Mouse (Mus musculus) Patski (cell line): Measurements from ENCODE around the gene Manba. TPM values are rescaled to one million over a fixed set of nuclear protein-coding genes. Genes with fewer than 3 reads are reported as not detected.
"Not testable (repeated sequence)": the region's sequence is repeated elsewhere in the genome, so short reads cannot be mapped to it uniquely, and the experiment has no call there.

Experiments
- ATAC-seq: fragments of 100-300 bp; one replicate; pipeline ENCODE4 v1.8.0; 2021
- CTCF ChIA-PET: fragments of 350-600 bp; sonication (Branson Sonifier 250); formaldehyde crosslinking; loops from one replicate; lab custom pipeline; 2022; ENCODE audit warnings: inconsistent platforms; lab: Charles Lee
- POLR2A ChIA-PET: fragments of 350-600 bp; sonication (Branson Sonifier 250); formaldehyde crosslinking; loops from one replicate; lab custom pipeline; 2022; ENCODE audit warnings: antibody characterized with exemption, inconsistent platforms; lab: Charles Lee
- DNase-seq: peaks from one replicate; pipeline ENCODE4 v3.0.0-alpha.2; 2011; ENCODE audit warnings: low read depth, low spot score
- H3K27me3 ChIP-seq: fragments of 371-371 bp; one replicate; pipeline ENCODE4 v1.5.1; 2021
- CTCF ChIP-seq: fragments of 100-300 bp; IDR thresholded peaks from one replicate; pipeline ENCODE4 v1.5.1; 2021
- in situ Hi-C: fragments of 300-500 bp; cut with MboI; formaldehyde crosslinking; loops from 3 replicates; pipeline ENCODE4 v1.11.1; 2018; ENCODE audit warnings: low pct_unique_long_range_greater_than_20kb, mixed read lengths
- polyA plus RNA-seq: library from polyadenylated mRNA; unstranded; gene quantifications from one replicate; pipeline ENCODE4 v1.2.3, GENCODE M21; 2021

The Manba gene
- polyA plus RNA-seq, 1 experiment from 2014 or later = 177 TPM

GRCm38 (mm10) chr3:135481608-135482007, 3.8 kb upstream of the Manba start:
- TF ChIP-seq CTCF = no peak
- ATAC-seq = no peak
- POLR2A ChIA-PET = no interaction called here
- no peaks in the 10 kb centered on the region for H3K27me3 ChIP-seq
- CTCF ChIA-PET = interaction anchor here (1.4 kb wide), 1 partner anchor 25 kb away, joined by 3 read pairs; no protein-coding TSS in a partner anchor
- in situ Hi-C loops = no loop called here
- DNase-seq = no peak

- H3K27me3 ChIP-seq, DNase-seq, in situ Hi-C loops, ATAC-seq: not testable (repeated sequence)
- ChIA-PET POLR2A (interaction anchor here (1.4 to 1.7 kb wide), 2 partner anchors 17 to 46 kb away, joined by 3 read pairs; no protein-coding TSS in a partner anchor), CTCF (interaction anchor here (1.0 to 1.1 kb wide), 2 partner anchors 13 to 246 kb away, joined by 3 to 4 read pairs; no protein-coding TSS in a partner anchor)
Observed at GRCm38 (mm10) chr3:135484650-135485049, 761 bp upstream of the Manba start.

GRCm38 (mm10) chr3:135485900-135486241, 460 bp downstream of the Manba start:
- ChIA-PET POLR2A (interaction anchor here (0.8 to 1.7 kb wide), 4 partner anchors 13 to 47 kb away, joined by 3 to 5 read pairs (median 3); no protein-coding TSS in a partner anchor), CTCF (interaction anchor here (1.0 to 1.3 kb wide), 5 partner anchors 13 to 245 kb away, joined by 3 to 4 read pairs (median 4); no protein-coding TSS in a partner anchor)
- no peaks in the 10 kb centered on the region for H3K27me3 ChIP-seq
- TF ChIP-seq CTCF = no peak
- in situ Hi-C loops = no loop called here
- ATAC-seq = peak; percentile 40
- no peak for DNase-seq

GRCm38 (mm10) chr3:135486351-135486750, 940 bp downstream of the Manba start:
- TF ChIP-seq CTCF = no peak
- in situ Hi-C loops = no loop called here
- ChIA-PET POLR2A (interaction anchor here (1.1 to 1.7 kb wide), 2 partner anchors 15 to 48 kb away, joined by 3 read pairs; no protein-coding TSS in a partner anchor), CTCF (interaction anchor here (1.1 to 2.2 kb wide), 2 partner anchors 12 to 15 kb away, joined by 3 to 5 read pairs; no protein-coding TSS in a partner anchor)
- no peaks in the 10 kb centered on the region for H3K27me3 ChIP-seq
- DNase-seq (no peak), ATAC-seq (no peak)

GRCm38 (mm10) chr3:135487803-135488202, 2.4 kb downstream of the Manba start:
- in situ Hi-C loops = no loop called here
- DNase-seq (no peak), ATAC-seq (no peak)
- TF ChIP-seq CTCF = no peak
- H3K27me3 ChIP-seq = no peaks in the 10 kb centered on the region
- CTCF ChIA-PET = interaction anchor here (0.7 to 2.2 kb wide), 5 partner anchors 11 to 20 kb away, joined by 3 to 6 read pairs (median 5); no protein-coding TSS in a partner anchor
- POLR2A ChIA-PET = interaction anchor here (0.6 to 1.1 kb wide), 3 partner anchors 11 to 74 kb away, joined by 3 to 5 read pairs (median 4); no protein-coding TSS in a partner anchor

GRCm38 (mm10) chr3:135489865-135490520, 4.6 kb downstream of the Manba start:
- no peak for DNase-seq
- ChIA-PET POLR2A (interaction anchor here (0.8 to 1.0 kb wide), 2 partner anchors 9 to 46 kb away, joined by 3 read pairs; no protein-coding TSS in a partner anchor), CTCF (interaction anchor here (0.8 to 2.1 kb wide), 8 partner anchors 9 to 50 kb away, joined by 3 to 6 read pairs (median 3); no protein-coding TSS in a partner anchor)
- no peak for TF ChIP-seq CTCF
- no peaks in the 10 kb centered on the region for H3K27me3 ChIP-seq
- ATAC-seq = no peak
- in situ Hi-C loops = no loop called here

GRCm38 (mm10) chr3:135491102-135491501, 5.7 kb downstream of the Manba start:
- no peaks in the 10 kb centered on the region for H3K27me3 ChIP-seq
- CTCF ChIA-PET = interaction anchor here (0.8 kb wide), 1 partner anchor 10 kb away, joined by 3 read pairs; no protein-coding TSS in a partner anchor
- no peak for TF ChIP-seq CTCF
- POLR2A ChIA-PET = no interaction called here
- DNase-seq = no peak
- in situ Hi-C loops = no loop called here
- no peak for ATAC-seq

- CTCF ChIA-PET, H3K27me3 ChIP-seq, in situ Hi-C loops, POLR2A ChIA-PET, DNase-seq, ATAC-seq: not testable (repeated sequence)
Observed at GRCm38 (mm10) chr3:135493320-135493719, 7.9 kb downstream of the Manba start.

GRCm38 (mm10) chr3:135497956-135498355, 12.5 kb downstream of the Manba start:
- in situ Hi-C loops, DNase-seq, H3K27me3 ChIP-seq, ATAC-seq: not testable (repeated sequence)
- CTCF ChIA-PET = interaction anchor here (0.9 to 1.7 kb wide), 5 partner anchors 8 to 31 kb away, joined by 3 to 5 read pairs (median 3); partner anchors contain the start of gene Manba
- POLR2A ChIA-PET = interaction anchor here (1.3 to 1.4 kb wide), 2 partner anchors 8 to 12 kb away, joined by 3 to 5 read pairs; partner anchors contain the start of gene Manba
- TF ChIP-seq CTCF = peak; percentile 46

GRCm38 (mm10) chr3:135498891-135499290, 13.5 kb downstream of the Manba start:
- ChIA-PET POLR2A (interaction anchor here (0.9 to 1.4 kb wide), 4 partner anchors 9 to 41 kb away, joined by 3 to 5 read pairs (median 3); partner anchors contain the start of gene Manba), CTCF (interaction anchor here (0.6 to 1.7 kb wide), 7 partner anchors 9 to 229 kb away, joined by 3 to 5 read pairs (median 3); partner anchors contain the start of gene Manba)
- H3K27me3 ChIP-seq = no peaks in the 10 kb centered on the region
- peak; percentile 80 for DNase-seq
- in situ Hi-C loops = no loop called here
- TF ChIP-seq CTCF = no peak
- ATAC-seq = peak; percentile 98
